Mouse (Mus musculus) liver, embryonic 12.5 days (tissue): Measurements from ENCODE around the gene Scgn. TPM values are rescaled to one million over a fixed set of nuclear protein-coding genes. Genes with fewer than 3 reads are reported as not detected.

Experiments
- ATAC-seq: fragments of 200-750 bp; cut with Nextera tagmentation; 2 replicates; pipeline ENCODE4 v1.8.0; 2017; ENCODE audit warnings: moderate number of reproducible peaks, mild to moderate bottlenecking, moderate library complexity
- H3K27ac ChIP-seq: fragments of 300-500 bp; sonication (generic); 2 replicates; pipeline ENCODE4 v1.5.1; 2016; ENCODE audit warnings: mild to moderate bottlenecking
- H3K27me3 ChIP-seq: fragments of 300-500 bp; sonication (generic); replicated peaks from 2 replicates; pipeline ENCODE4 v1.6.1; 2016; ENCODE audit warnings: mild to moderate bottlenecking, moderate library complexity
- H3K36me3 ChIP-seq: fragments of 300-500 bp; sonication (generic); 2 replicates; pipeline ENCODE4 v1.6.1; 2016; ENCODE audit warnings: mild to moderate bottlenecking, moderate library complexity
- H3K4me1 ChIP-seq: fragments of 300-500 bp; sonication (generic); 2 replicates; pipeline ENCODE4 v1.6.1; 2016
- H3K4me2 ChIP-seq: fragments of 300-500 bp; sonication (generic); 2 replicates; pipeline ENCODE4 v1.6.1; 2016; ENCODE audit warnings: mild to moderate bottlenecking, moderate library complexity
- H3K4me3 ChIP-seq: fragments of 300-500 bp; sonication (generic); 2 replicates; pipeline ENCODE4 v1.5.1; 2016; ENCODE audit warnings: mild to moderate bottlenecking, moderate library complexity
- H3K9ac ChIP-seq: fragments of 300-500 bp; sonication (generic); 2 replicates; pipeline ENCODE4 v1.6.1; 2016; ENCODE audit warnings: mild to moderate bottlenecking, moderate library complexity
- H3K9me3 ChIP-seq: fragments of 300-500 bp; sonication (generic); replicated peaks from 2 replicates; pipeline ENCODE4 v1.6.1; 2016; ENCODE audit warnings: mild to moderate bottlenecking, moderate library complexity
- WGBS: fragments of 180-500 bp; shearing (Covaris S2); methylation state at CpG from one replicate; pipeline ENCODE4 v1.1.7; 2016; ENCODE audit not compliant: insufficient replicate concordance; 5-methylcytosine and 5-hydroxymethylcytosine counted together
- microRNA-seq: library from miRNA; unstranded; fragments of <30 nt; microRNA quantifications from one replicate; pipeline ENCODE4, GENCODE M21; 2017
- polyA plus RNA-seq: library from polyadenylated mRNA; unstranded; fragments of >200 nt; fragmentation: Nextera tagmentation; extraction: Ambion mirVana; gene quantifications from 2 replicates; pipeline ENCODE4 v1.2.1, GENCODE M21; 2016

Scgn gene
- polyA plus RNA-seq, 1 experiment from 2014 or later = not detected

GRCm38 (mm10) chr13:23906906-23907305 lies 84.1 kb downstream of the Scgn start:
- Histone ChIP-seq H3K4me1 (peaks cover 16% of the 10 kb centered on the region; the same call in 1 of the 2 replicates), H3K9ac (no peak overlapping the region), H3K9me3 (no peaks in the 10 kb centered on the region), H3K4me3 (no peak overlapping the region), H3K27me3 (no peaks in the 10 kb centered on the region; the same call in 1 of the 2 replicates), H3K27ac (no peak overlapping the region), H3K36me3 (no peaks in the 10 kb centered on the region), H3K4me2 (no peak overlapping the region)
- no peak for ATAC-seq
- 85% methylated on average over 5 of the region's 5 CpGs for WGBS

Small RNA genes within 50 kb of the gene (microRNA-seq; reads per million reads assigned to microRNA genes)
- not detected for gene Gm44344

Other genes with a start within 250 kb of the Scgn start
- 4.8 and 6.7 TPM in 2 replicates for gene Hist1h3c, start 245.6 kb downstream of the Scgn start, polyA plus RNA-seq
- 4.6 and 5.5 TPM in 2 replicates for gene Hist1h2bb, start 244.5 kb downstream of the Scgn start, polyA plus RNA-seq
- 70.3 TPM in 2 replicates for gene Hist1h2ab, start 240.1 kb downstream of the Scgn start, polyA plus RNA-seq
- gene Hist1h3b, start 238.9 kb downstream of the Scgn start, polyA plus RNA-seq = 15.2 and 16.6 TPM in 2 replicates
- 4.5 and 5.7 TPM in 2 replicates for gene Hist1h4b, start 234.2 kb downstream of the Scgn start, polyA plus RNA-seq
- 0.44 and 0.93 TPM in 2 replicates for gene Hist1h4a, start 230.0 kb downstream of the Scgn start, polyA plus RNA-seq
- gene Hist1h3a, start 228.8 kb downstream of the Scgn start, polyA plus RNA-seq = 5.5 and 6.8 TPM in 2 replicates
- gene Hist1h1a, start 227.5 kb downstream of the Scgn start, polyA plus RNA-seq = 4.9 and 5.8 TPM in 2 replicates
- not detected in 2 replicates for gene Trim38, start 221.3 kb downstream of the Scgn start, polyA plus RNA-seq
- gene Slc17a2, start 184.2 kb downstream of the Scgn start, polyA plus RNA-seq = 0.35 and 0.43 TPM in 2 replicates
- 0.72 and 0.79 TPM in 2 replicates for gene Slc17a3, start 151.8 kb downstream of the Scgn start, polyA plus RNA-seq
- not detected in 2 replicates for gene Slc17a1, start 123.5 kb downstream of the Scgn start, polyA plus RNA-seq
- 0.06 TPM in 1 of 2 replicates, not detected in the other for gene Slc17a4, start 76.2 kb downstream of the Scgn start, polyA plus RNA-seq
- not detected in 2 replicates for gene Hist1h2ba, start 57.1 kb downstream of the Scgn start, polyA plus RNA-seq
- gene Hist1h2aa, start 56.8 kb downstream of the Scgn start, polyA plus RNA-seq = not detected in 2 replicates